Mouse (Mus musculus) retina, adult 2 months (tissue): ENCODE measurements around the gene Kifap3.
"Not testable (repeated sequence)": the region's sequence is repeated elsewhere in the genome, so short reads cannot be mapped to it uniquely, and the experiment has no call there.

Experiments
- DNase-seq: peaks from one replicate; pipeline ENCODE4 v3.0.0-alpha.2; 2012; ENCODE audit warnings: low read depth, low spot score

Gene Kifap3

GRCm38 (mm10) chr1:163779336-163780115 lies at the start of gene Kifap3:
TSS of gene Kifap3 (plus strand) at chr1:163779583.
- DNase-seq = peak; percentile 98

GRCm38 (mm10) chr1:163731166-163731565 lies 48.2 kb upstream of the Kifap3 start:
- not testable (repeated sequence) for DNase-seq

GRCm38 (mm10) chr1:163736441-163737238 lies 42.7 kb upstream of the Kifap3 start:
- no peak for DNase-seq

GRCm38 (mm10) chr1:163737239-163737533 lies 42.2 kb upstream of the Kifap3 start:
- DNase-seq = no peak

GRCm38 (mm10) chr1:163751360-163751992 lies 27.9 kb upstream of the Kifap3 start:
- DNase-seq = no peak

- no peak for DNase-seq
Measured at GRCm38 (mm10) chr1:163757462-163758207, 21.7 kb upstream of the Kifap3 start.

- DNase-seq = not testable (repeated sequence)
Measured at GRCm38 (mm10) chr1:163783577-163783976, 4.2 kb downstream of the Kifap3 start.

GRCm38 (mm10) chr1:163821365-163821764 lies 42.0 kb downstream of the Kifap3 start:
- DNase-seq = no peak

GRCm38 (mm10) chr1:163829482-163829881 lies 50.1 kb downstream of the Kifap3 start:
- no peak for DNase-seq

- no peak for DNase-seq
Measured at GRCm38 (mm10) chr1:163834066-163834465, 54.7 kb downstream of the Kifap3 start.

- DNase-seq = no peak
Measured at GRCm38 (mm10) chr1:163835062-163835461, 55.7 kb downstream of the Kifap3 start.

GRCm38 (mm10) chr1:163838482-163838881 lies 59.1 kb downstream of the Kifap3 start:
- DNase-seq = not testable (repeated sequence)

- DNase-seq = no peak
Measured at GRCm38 (mm10) chr1:163840555-163840954, 61.2 kb downstream of the Kifap3 start.

GRCm38 (mm10) chr1:163842238-163842637 lies 62.9 kb downstream of the Kifap3 start:
- no peak for DNase-seq

- no peak for DNase-seq
Measured at GRCm38 (mm10) chr1:163843899-163844298, 64.5 kb downstream of the Kifap3 start.

- DNase-seq = no peak
Measured at GRCm38 (mm10) chr1:163852884-163853560, 73.6 kb downstream of the Kifap3 start.

GRCm38 (mm10) chr1:163858420-163858819 lies 79.0 kb downstream of the Kifap3 start:
- no peak for DNase-seq

GRCm38 (mm10) chr1:163861538-163861937 lies 82.2 kb downstream of the Kifap3 start:
- no peak for DNase-seq

- no peak for DNase-seq
Measured at GRCm38 (mm10) chr1:163873158-163873557, 93.8 kb downstream of the Kifap3 start.

- DNase-seq = no peak
Measured at GRCm38 (mm10) chr1:163889629-163890028, 110.2 kb downstream of the Kifap3 start.

GRCm38 (mm10) chr1:163893294-163893693 lies 113.9 kb downstream of the Kifap3 start:
- DNase-seq = no peak
